Mouse (Mus musculus): ENCODE measurements around the gene Mkln1.

DNA sequence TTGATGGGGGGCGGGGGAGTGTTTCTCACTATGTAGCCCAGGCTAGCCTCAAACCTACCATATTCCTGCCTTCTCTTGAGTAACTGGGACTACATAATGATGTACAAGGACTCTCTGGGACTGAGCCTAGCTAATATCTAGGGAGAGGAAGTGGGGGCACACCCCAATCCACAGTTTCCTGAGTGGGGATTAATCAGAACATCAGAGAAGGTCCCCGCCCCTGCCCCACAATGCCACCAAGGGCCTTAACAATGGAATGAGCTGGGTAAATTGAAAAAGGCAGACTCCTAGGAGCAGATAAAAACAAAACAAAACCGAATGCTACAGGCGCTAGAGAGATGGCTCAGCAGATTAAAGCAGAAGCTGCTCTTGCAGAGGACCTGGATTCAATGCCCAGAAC lies 138.7 kb downstream of the Mkln1 start:
- no peak for TF ChIP-seq GATA1 (IDR thresholded peaks at IDR 0.05; ENCODE audit: borderline replicate concordance, low read length)
- TF ChIP-seq FLI1 (IDR thresholded peaks at IDR 0.05; ENCODE audit: low read length): no peak

Data from megakaryocyte, embryonic 14.5 days (primary cell).